Mouse (Mus musculus) midbrain, embryonic 14.5 days (tissue): Measurements from ENCODE around the gene Lrrc43. TPM values are rescaled to one million over a fixed set of nuclear protein-coding genes. Genes with fewer than 3 reads are reported as not detected.
A peak's percentile ranks its signal among the peaks of the same experiment; 100 is the strongest.
"Not testable (repeated sequence)": the region's sequence is repeated elsewhere in the genome, so short reads cannot be mapped to it uniquely, and the experiment has no call there.

Experiments used
- ATAC-seq: fragments of 200-750 bp; cut with Nextera tagmentation; 2 replicates; pipeline ENCODE4 v1.8.0; 2017; ENCODE audit warnings: moderate number of reproducible peaks, moderate library complexity; ENCODE audit not compliant: low FRiP score, low TSS enrichment
- DNase-seq: peaks from one replicate; pipeline ENCODE4 v3.0.0-alpha.2; 2015
- H3K27ac ChIP-seq: fragments of 300-500 bp; sonication (generic); replicated peaks from 2 replicates; pipeline ENCODE4 v1.5.1; 2014; ENCODE audit warnings: mild to moderate bottlenecking, low read depth, low read length, moderate library complexity
- H3K27me3 ChIP-seq: fragments of 300-500 bp; sonication (generic); 2 replicates; pipeline ENCODE4 v1.6.1; 2014; ENCODE audit warnings: low read length, control low read depth, mixed read lengths; ENCODE audit not compliant: control insufficient read depth, insufficient read depth
- H3K36me3 ChIP-seq: fragments of 300-500 bp; sonication (generic); 2 replicates; pipeline ENCODE4 v1.6.1; 2014; ENCODE audit warnings: low read length, control low read depth; ENCODE audit not compliant: control insufficient read depth, insufficient read depth
- H3K4me1 ChIP-seq: fragments of 300-500 bp; sonication (generic); 2 replicates; pipeline ENCODE4 v1.6.1; 2014; ENCODE audit warnings: mild to moderate bottlenecking, antibody characterized with exemption, low read length, control low read depth; ENCODE audit not compliant: control insufficient read depth, insufficient read depth
- H3K4me2 ChIP-seq: fragments of 300-500 bp; sonication (generic); 2 replicates; pipeline ENCODE4 v1.6.1; 2014; ENCODE audit warnings: mild to moderate bottlenecking, low read length, moderate library complexity
- H3K4me3 ChIP-seq: fragments of 300-500 bp; sonication (generic); replicated peaks from 2 replicates; pipeline ENCODE4 v1.5.1; 2014; ENCODE audit warnings: low read depth, low read length
- H3K9ac ChIP-seq: fragments of 300-500 bp; sonication (generic); replicated peaks from 2 replicates; pipeline ENCODE4 v1.6.1; 2014; ENCODE audit warnings: mild to moderate bottlenecking, low read length, moderate library complexity
- H3K9me3 ChIP-seq: fragments of 300-500 bp; sonication (generic); 2 replicates; pipeline ENCODE4 v1.6.1; 2016; ENCODE audit warnings: low read length, control low read depth, mixed read lengths; ENCODE audit not compliant: control insufficient read depth
- WGBS: fragments of 180-500 bp; shearing (Covaris S2); extraction: QIAGEN DNeasy Blood & Tissue Kit; methylation state at CpG from one replicate; pipeline ENCODE4 v1.1.7; 2014; 5-methylcytosine and 5-hydroxymethylcytosine counted together
- polyA plus RNA-seq: library from polyadenylated mRNA; unstranded; fragments of >200 nt; fragmentation: Nextera tagmentation; extraction: Ambion mirVana; gene quantifications from 2 replicates; pipeline ENCODE4 v1.2.1, GENCODE M21; 2014

Gene Lrrc43
- polyA plus RNA-seq, 1 experiment from 2014 or later = 0.41 TPM

- Histone ChIP-seq H3K9ac (peak overlapping the region; percentile 65), H3K4me1 (0 out of 2 replicates have a peak, but pooled peaks cover 3% of the 10 kb centered on the region), H3K36me3 (peaks cover 26% of the 10 kb centered on the region), H3K27ac (no peak overlapping the region), H3K4me3 (peak overlapping the region; percentile 61), H3K27me3 (no peaks in the 10 kb centered on the region), H3K4me2 (peak overlapping the region; percentile 73), H3K9me3 (no peaks in the 10 kb centered on the region)
- ATAC-seq (no peak), DNase-seq (peak; percentile 52)
- WGBS = 6% methylated on average over 12 of the region's 12 CpGs
Observed at GRCm38 (mm10) chr5:123508921-123509320, 19.8 kb downstream of the Lrrc43 start.

GRCm38 (mm10) chr5:123510160-123510559 lies 21.1 kb downstream of the Lrrc43 start, which contains the start of gene B3gnt4:
B3gnt4 (plus strand) TSS chr5:123510460.
- DNase-seq = no peak
- peak within 1 kb of the TSS; percentile 73 for H3K4me2 ChIP-seq
- no peak within 1 kb of the TSS for H3K4me3 ChIP-seq
- H3K9me3 ChIP-seq = no peaks in the 10 kb centered on the region
- H3K27ac ChIP-seq = no peak within 1 kb of the TSS
- ATAC-seq = no peak
- no peak within 1 kb of the TSS for H3K9ac ChIP-seq
- WGBS = 92% methylated on average over 5 of the region's 5 CpGs
- H3K4me1 ChIP-seq = 0 out of 2 replicates have a peak, but pooled peaks cover 3% of the 10 kb centered on the region
- no peaks in the 10 kb centered on the region for H3K27me3 ChIP-seq
- H3K36me3 ChIP-seq = peaks cover 38% of the 10 kb centered on the region

GRCm38 (mm10) chr5:123511426-123511825 lies 22.3 kb downstream of the Lrrc43 start:
- not testable (repeated sequence) for H3K4me2 ChIP-seq, ATAC-seq, DNase-seq, H3K9me3 ChIP-seq, H3K4me1 ChIP-seq, H3K4me3 ChIP-seq, H3K27ac ChIP-seq, H3K27me3 ChIP-seq, H3K9ac ChIP-seq
- 76% methylated on average over 3 of the region's 3 CpGs for WGBS
- H3K36me3 ChIP-seq = peaks cover 48% of the 10 kb centered on the region

GRCm38 (mm10) chr5:123512102-123512501 lies 23.0 kb downstream of the Lrrc43 start:
- ATAC-seq (no peak), DNase-seq (no peak)
- H3K9ac ChIP-seq = no peak overlapping the region
- no peaks in the 10 kb centered on the region for H3K9me3 ChIP-seq
- H3K4me3 ChIP-seq = no peak overlapping the region
- H3K27ac ChIP-seq = no peak overlapping the region
- H3K27me3 ChIP-seq = no peaks in the 10 kb centered on the region
- 0 out of 2 replicates have a peak, but pooled peaks cover 3% of the 10 kb centered on the region for H3K4me1 ChIP-seq
- no peak overlapping the region for H3K4me2 ChIP-seq
- WGBS = 87% methylated on average over 3 of the region's 3 CpGs
- peaks cover 54% of the 10 kb centered on the region for H3K36me3 ChIP-seq

GRCm38 (mm10) chr5:123514871-123515270 lies 25.8 kb downstream of the Lrrc43 start:
- peaks cover 77% of the 10 kb centered on the region for H3K36me3 ChIP-seq
- H3K9me3 ChIP-seq = no peaks in the 10 kb centered on the region
- DNase-seq = no peak
- ATAC-seq = no peak
- no peak overlapping the region for H3K4me2 ChIP-seq
- no peaks in the 10 kb centered on the region for H3K27me3 ChIP-seq
- no peaks in the 10 kb centered on the region for H3K4me1 ChIP-seq
- WGBS = 93% methylated on average over 5 of the region's 5 CpGs
- no peak overlapping the region for H3K9ac ChIP-seq
- no peak overlapping the region for H3K27ac ChIP-seq
- H3K4me3 ChIP-seq = no peak overlapping the region

GRCm38 (mm10) chr5:123520666-123521065 lies 31.6 kb downstream of the Lrrc43 start:
- Histone ChIP-seq H3K36me3 (peaks cover 37% of the 10 kb centered on the region), H3K27ac (no peak overlapping the region), H3K27me3 (no peaks in the 10 kb centered on the region), H3K9me3 (no peaks in the 10 kb centered on the region), H3K9ac (no peak overlapping the region), H3K4me1 (peaks cover 7% of the 10 kb centered on the region; the same call in 1 of the 2 replicates), H3K4me3 (no peak overlapping the region), H3K4me2 (no peak overlapping the region)
- ATAC-seq (no peak), DNase-seq (no peak)
- WGBS = 89% methylated on average over 9 of the region's 9 CpGs

GRCm38 (mm10) chr5:123521621-123522020 lies 32.5 kb downstream of the Lrrc43 start:
- Histone ChIP-seq H3K9me3 (no peaks in the 10 kb centered on the region), H3K4me3 (no peak overlapping the region), H3K4me2 (no peak overlapping the region), H3K4me1 (peaks cover 7% of the 10 kb centered on the region; the same call in 1 of the 2 replicates), H3K27ac (no peak overlapping the region), H3K27me3 (no peaks in the 10 kb centered on the region), H3K36me3 (peaks cover 29% of the 10 kb centered on the region), H3K9ac (no peak overlapping the region)
- ATAC-seq (no peak), DNase-seq (no peak)
- 76% methylated on average over 1 of the region's 1 CpGs for WGBS

GRCm38 (mm10) chr5:123522166-123522565 lies 33.1 kb downstream of the Lrrc43 start:
- Histone ChIP-seq H3K4me1 (peaks cover 7% of the 10 kb centered on the region; the same call in 1 of the 2 replicates), H3K36me3 (peaks cover 29% of the 10 kb centered on the region), H3K27ac (no peak overlapping the region), H3K27me3 (no peaks in the 10 kb centered on the region), H3K4me2 (no peak overlapping the region), H3K9me3 (no peaks in the 10 kb centered on the region), H3K4me3 (no peak overlapping the region), H3K9ac (no peak overlapping the region)
- ATAC-seq (no peak), DNase-seq (no peak)
- 88% methylated on average over 1 of the region's 1 CpGs for WGBS

GRCm38 (mm10) chr5:123523692-123524392 lies 34.7 kb downstream of the Lrrc43 start, which contains the start of gene Diablo:
Diablo (minus strand) TSS chr5:123524176.
- H3K27me3 ChIP-seq = no peaks in the 10 kb centered on the region
- DNase-seq (peak; percentile 100), ATAC-seq (peak; percentile 98)
- H3K4me3 ChIP-seq = peak within 1 kb of the TSS; percentile 97
- peak within 1 kb of the TSS; percentile 94 for H3K4me2 ChIP-seq
- peak within 1 kb of the TSS; percentile 73 for H3K9ac ChIP-seq
- peaks cover 27% of the 10 kb centered on the region for H3K36me3 ChIP-seq
- H3K9me3 ChIP-seq = no peaks in the 10 kb centered on the region
- H3K27ac ChIP-seq = peak within 1 kb of the TSS; percentile 83
- H3K4me1 ChIP-seq = peaks cover 7% of the 10 kb centered on the region; the same call in 1 of the 2 replicates
- WGBS = under 1% methylated on average over 82 of the region's 82 CpGs
